Comparison of ENCODE assay signal across 32 mouse cellular contexts in genomic region chr11:83817994-83818393, GRCm38 (mm10). TPM values are rescaled to one million over a fixed set of nuclear protein-coding genes. Genes with fewer than 3 reads are reported as not detected.
DNase-seq lines count a peak whose midpoint lies in the region; ATAC-seq and TF ChIP-seq lines count a peak whose summit lies in the region.
"Had no signal": no experiment of that assay in that cellular context is flagged by ENCODE, and none has a peak within 500 bp of the region (broad histone marks: within the 10 kb centered on the region; RNA-seq: fewer than 3 reads in every experiment).

No protein-coding gene starts in this region.

- no peak overlapping the region for H3K4me2 ChIP-seq in hindbrain, embryonic 14.5 days (replicated peaks)
- H3K4me2 ChIP-seq in hindbrain, postnatal 0 days (ENCODE audit: low read depth, low read length): no peak overlapping the region
- H3K4me2 ChIP-seq in kidney, embryonic 14.5 days (replicated peaks; ENCODE audit: low read depth, low read length): peak overlapping the region; percentile 34; the same call in 1 of the 2 replicates
- H3K4me2 ChIP-seq: forebrain, embryonic 13.5 days; heart, embryonic 12.5 days; intestine, embryonic 15.5 days; limb, embryonic 12.5 days; liver, embryonic 11.5 days; midbrain, embryonic 13.5 days; neural tube, embryonic 15.5 days had no signal

- no peaks in the 10 kb centered on the region for H3K36me3 ChIP-seq in hindbrain, embryonic 14.5 days (replicated peaks; ENCODE audit: control insufficient read depth, insufficient read depth)
- H3K36me3 ChIP-seq in hindbrain, postnatal 0 days (ENCODE audit: insufficient read depth, low read length): no peaks in the 10 kb centered on the region
- H3K36me3 ChIP-seq in kidney, embryonic 14.5 days (ENCODE audit: control insufficient read depth, insufficient read depth, low read length): no peaks in the 10 kb centered on the region
- H3K36me3 ChIP-seq: heart, embryonic 12.5 days; hindbrain, embryonic 10.5 days; intestine, embryonic 15.5 days; limb, embryonic 12.5 days; midbrain, embryonic 13.5 days; neural tube, embryonic 15.5 days had no signal

- H3K27me3 ChIP-seq in hindbrain, embryonic 14.5 days (ENCODE audit: control insufficient read depth, insufficient read depth, low read length): 0 out of 2 replicates have a peak, but pooled peaks cover 3% of the 10 kb centered on the region
- H3K27me3 ChIP-seq in hindbrain, postnatal 0 days (ENCODE audit: insufficient read depth, low read length): no peaks in the 10 kb centered on the region
- no peaks in the 10 kb centered on the region for H3K27me3 ChIP-seq in kidney, embryonic 14.5 days (ENCODE audit: control insufficient read depth, insufficient read depth, low read length)
- H3K27me3 ChIP-seq: forebrain, embryonic 13.5 days; intestine, embryonic 15.5 days; limb, embryonic 12.5 days; midbrain, embryonic 13.5 days; neural tube, embryonic 15.5 days had no signal

- peak overlapping the region; percentile 5; the same call in 1 of the 2 replicates for H3K27ac ChIP-seq in hindbrain, embryonic 14.5 days
- H3K27ac ChIP-seq in hindbrain, postnatal 0 days: no peak overlapping the region
- peak overlapping the region; percentile 86 for H3K27ac ChIP-seq in kidney, embryonic 14.5 days (ENCODE audit: low read depth, low read length)
- H3K27ac ChIP-seq: forebrain, embryonic 13.5 days; gastrocnemius, adult 2 months; heart, adult 2 months; hindbrain, embryonic 10.5 days; intestine, embryonic 15.5 days; limb, embryonic 12.5 days; midbrain, embryonic 13.5 days; neural tube, embryonic 15.5 days; stomach, postnatal 0 days had no signal

- WGBS in hindbrain, embryonic 14.5 days: 73% methylated on average over 4 of the region's 4 CpGs
- 84% methylated on average over 4 of the region's 4 CpGs for WGBS in hindbrain, postnatal 0 days
- 58% methylated on average over 4 of the region's 4 CpGs for WGBS in kidney, embryonic 14.5 days

- no peak for ATAC-seq in hindbrain, embryonic 14.5 days (ENCODE audit: low FRiP score)
- no peak for ATAC-seq in hindbrain, postnatal 0 days
- no peak for ATAC-seq in kidney, embryonic 14.5 days (ENCODE audit: low FRiP score, low TSS enrichment)
- ATAC-seq: forebrain, embryonic 13.5 days; hindbrain, embryonic 16.5 days; intestine, embryonic 15.5 days; midbrain, embryonic 13.5 days had no signal

- DNase-seq in hindbrain, embryonic 14.5 days (ENCODE audit: low spot score): no peak
- DNase-seq in hindbrain, postnatal 0 days (ENCODE audit: low spot score): no peak
- DNase-seq in NIH3T3 (ENCODE audit: low read depth): peak; percentile 33
- DNase-seq in kidney, postnatal 14 days: peak; percentile 51
- DNase-seq in gastrocnemius, postnatal 25 days: no peak
- no peak for DNase-seq in heart, postnatal 4 days
- DNase-seq in left cerebral cortex, adult 18-20 months (ENCODE audit: low spot score in 2 of 2): no peak
- DNase-seq: adrenal gland, postnatal 25 days; cerebellum, adult 18-20 months; cerebellum, postnatal 36 days; gastrocnemius, adult 2 months; heart, adult 2 months; layer of hippocampus, adult 9-11 months; lung, postnatal 4 days; spleen, adult 18-20 months; thymus, adult 18-20 months; thymus, postnatal 25 days had no signal

- H3K9ac ChIP-seq in hindbrain, embryonic 14.5 days: no peak overlapping the region
- H3K9ac ChIP-seq in hindbrain, postnatal 0 days (replicated peaks; ENCODE audit: low read length): no peak overlapping the region
- 0 out of 2 replicates have a peak overlapping the region, but pooled peaks have one; percentile 23 for H3K9ac ChIP-seq in kidney, embryonic 14.5 days (ENCODE audit: low read depth, low read length)
- H3K9ac ChIP-seq: forebrain, embryonic 13.5 days; heart, embryonic 12.5 days; intestine, embryonic 15.5 days; limb, embryonic 12.5 days; midbrain, embryonic 13.5 days; neural tube, embryonic 15.5 days had no signal

- 0 out of 2 replicates have a peak, but pooled peaks cover 4% of the 10 kb centered on the region for H3K4me1 ChIP-seq in hindbrain, embryonic 14.5 days (replicated peaks; ENCODE audit: control insufficient read depth, insufficient read depth, low read length)
- H3K4me1 ChIP-seq in hindbrain, postnatal 0 days (ENCODE audit: insufficient read depth, low read length): no peaks in the 10 kb centered on the region
- H3K4me1 ChIP-seq in kidney, embryonic 14.5 days (ENCODE audit: control insufficient read depth, insufficient read depth, low read length): no peaks in the 10 kb centered on the region
- H3K4me1 ChIP-seq: heart, embryonic 12.5 days; limb, embryonic 12.5 days; midbrain, embryonic 13.5 days had no signal

- no peak for TF ChIP-seq CTCF in hindbrain, postnatal 0 days (IDR thresholded peaks at IDR 0.05; ENCODE audit: low read depth)

- H3K9me3 ChIP-seq in hindbrain, embryonic 14.5 days (ENCODE audit: control insufficient read depth, low read length): no peaks in the 10 kb centered on the region
- H3K9me3 ChIP-seq in hindbrain, postnatal 0 days (ENCODE audit: low read length): no peaks in the 10 kb centered on the region
- no peaks in the 10 kb centered on the region for H3K9me3 ChIP-seq in kidney, embryonic 14.5 days (ENCODE audit: control insufficient read depth, low read length)
- H3K9me3 ChIP-seq: forebrain, embryonic 13.5 days; heart, embryonic 12.5 days; hindbrain, embryonic 10.5 days; intestine, embryonic 15.5 days; limb, embryonic 12.5 days; megakaryocyte, embryonic 14.5 days; midbrain, embryonic 13.5 days; neural tube, embryonic 15.5 days had no signal

- no peak overlapping the region for H3K4me3 ChIP-seq in hindbrain, embryonic 14.5 days (replicated peaks; ENCODE audit: low read length)
- no peak overlapping the region for H3K4me3 ChIP-seq in hindbrain, postnatal 0 days (ENCODE audit: low read length)
- H3K4me3 ChIP-seq in kidney, embryonic 14.5 days (ENCODE audit: low read length): no peak overlapping the region; the same call in 1 of the 2 replicates
- H3K4me3 ChIP-seq: forebrain, embryonic 13.5 days; gastrocnemius, adult 2 months; heart, adult 2 months; heart, embryonic 12.5 days; hindbrain, embryonic 10.5 days; intestine, embryonic 15.5 days; limb, embryonic 12.5 days; megakaryocyte, embryonic 14.5 days; midbrain, embryonic 13.5 days; neural tube, embryonic 15.5 days had no signal

RNA-seq across cellular contexts. Expression of gene Hnf1b, which starts 31.9 kb away (rescaled TPM):
- 0.21 TPM in 1 of 2 replicates, not detected in the other for polyA plus RNA-seq in hindbrain, embryonic 14.5 days (2014; fragmentation: Nextera tagmentation; extraction: Ambion mirVana)
- total RNA-seq in hindbrain, postnatal 0 days (2014; rRNA removed): not detected in 2 replicates
- polyA plus RNA-seq in hindbrain, postnatal 0 days (2015; fragmentation: Nextera tagmentation; extraction: Ambion mirVana): 0.30 and 0.40 TPM in 2 replicates
- polyA plus RNA-seq in kidney, embryonic 14.5 days (2014; fragmentation: Nextera tagmentation; extraction: Ambion mirVana): 51.6 and 84.2 TPM in 2 replicates
- not detected for total RNA-seq in gastrocnemius, postnatal 25 days (2021)
- total RNA-seq in heart, postnatal 4 days (2021): not detected
- under 1 TPM; 0.21 to 0.68 TPM for total RNA-seq in left cerebral cortex, adult 18-20 months (2021)
- total RNA-seq: gastrocnemius, adult 2 months; heart, adult 2 months; MEL had no signal
- polyA plus RNA-seq: embryonic facial prominence, embryonic 11.5 days; forebrain, embryonic 13.5 days; heart, postnatal 0 days; hindbrain, embryonic 10.5 days; limb, embryonic 12.5 days; midbrain, embryonic 13.5 days had no signal

Comparison
In these comparisons a context has a peak if more than half of its experiments do, and no peak if none do; other contexts are left out.
1. DNase-seq: peak in NIH3T3 (single experiment) and kidney, postnatal 14 days (single experiment); none in hindbrain, embryonic 14.5 days (single experiment), hindbrain, postnatal 0 days (single experiment), gastrocnemius, postnatal 25 days (single experiment), heart, postnatal 4 days (single experiment) and left cerebral cortex, adult 18-20 months (0 of 2).